Mouse (Mus musculus) hindbrain, postnatal 0 days (tissue): ENCODE results near the gene Pik3ip1. TPM values are rescaled to one million over a fixed set of nuclear protein-coding genes. Genes with fewer than 3 reads are reported as not detected.

Experiments
- ATAC-seq: fragments of 200-750 bp; cut with Nextera tagmentation; 2 replicates; pipeline ENCODE4 v1.8.0; 2017; ENCODE audit warnings: mild to moderate bottlenecking, moderate TSS enrichment, moderate library complexity
- DNase-seq: peaks from one replicate; pipeline ENCODE4 v3.0.0-alpha.2; 2015; ENCODE audit warnings: low spot score
- H3K27ac ChIP-seq: fragments of 300-500 bp; sonication (generic); 2 replicates; pipeline ENCODE4 v1.5.1; 2014; ENCODE audit warnings: mild to moderate bottlenecking
- H3K27me3 ChIP-seq: fragments of 300-500 bp; sonication (generic); 2 replicates; pipeline ENCODE4 v1.6.1; 2014; ENCODE audit warnings: low read length, mixed read lengths; ENCODE audit not compliant: insufficient read depth
- H3K36me3 ChIP-seq: fragments of 300-500 bp; sonication (generic); 2 replicates; pipeline ENCODE4 v1.6.1; 2014; ENCODE audit warnings: low read length, mixed read lengths; ENCODE audit not compliant: insufficient read depth
- H3K4me1 ChIP-seq: fragments of 300-500 bp; sonication (generic); 2 replicates; pipeline ENCODE4 v1.6.1; 2014; ENCODE audit warnings: antibody characterized with exemption, low read length, mixed read lengths; ENCODE audit not compliant: insufficient read depth
- H3K4me2 ChIP-seq: fragments of 300-500 bp; sonication (generic); 2 replicates; pipeline ENCODE4 v1.6.1; 2014; ENCODE audit warnings: low read depth, mild to moderate bottlenecking, low read length, moderate library complexity, mixed read lengths
- H3K4me3 ChIP-seq: fragments of 300-500 bp; sonication (generic); 2 replicates; pipeline ENCODE4 v1.5.1; 2014; ENCODE audit warnings: low read length
- H3K9ac ChIP-seq: fragments of 300-500 bp; sonication (generic); replicated peaks from 2 replicates; pipeline ENCODE4 v1.6.1; 2014; ENCODE audit warnings: mild to moderate bottlenecking, low read length, moderate library complexity, mixed read lengths
- H3K9me3 ChIP-seq: fragments of 300-500 bp; sonication (generic); 2 replicates; pipeline ENCODE4 v1.6.1; 2016; ENCODE audit warnings: low read length, mixed read lengths
- CTCF ChIP-seq: IDR thresholded peaks from 2 replicates; pipeline ENCODE4 v1.5.1; 2016; ENCODE audit warnings: antibody characterized with exemption, control low read depth, low read depth
- WGBS: fragments of 180-500 bp; shearing (Covaris S2); extraction: QIAGEN DNeasy Blood & Tissue Kit; methylation state at CpG from one replicate; pipeline ENCODE4 v1.1.7; 2014; 5-methylcytosine and 5-hydroxymethylcytosine counted together
- polyA plus RNA-seq: library from polyadenylated mRNA; unstranded; fragments of >200 nt; fragmentation: Nextera tagmentation; extraction: Ambion mirVana; gene quantifications from 2 replicates; pipeline ENCODE4 v1.2.1, GENCODE M21; 2015
- total RNA-seq: library from RNA; depleted of rRNA; stranded (reverse); fragments of >200 nt; gene quantifications from 2 replicates; pipeline ENCODE4 v1.2.3, GENCODE M21; 2014; rRNA removed

Pik3ip1 gene
- total RNA-seq = 34.3 and 40.9 TPM in 2 replicates
- 41.6 and 45.4 TPM in 2 replicates for polyA plus RNA-seq

DNA sequence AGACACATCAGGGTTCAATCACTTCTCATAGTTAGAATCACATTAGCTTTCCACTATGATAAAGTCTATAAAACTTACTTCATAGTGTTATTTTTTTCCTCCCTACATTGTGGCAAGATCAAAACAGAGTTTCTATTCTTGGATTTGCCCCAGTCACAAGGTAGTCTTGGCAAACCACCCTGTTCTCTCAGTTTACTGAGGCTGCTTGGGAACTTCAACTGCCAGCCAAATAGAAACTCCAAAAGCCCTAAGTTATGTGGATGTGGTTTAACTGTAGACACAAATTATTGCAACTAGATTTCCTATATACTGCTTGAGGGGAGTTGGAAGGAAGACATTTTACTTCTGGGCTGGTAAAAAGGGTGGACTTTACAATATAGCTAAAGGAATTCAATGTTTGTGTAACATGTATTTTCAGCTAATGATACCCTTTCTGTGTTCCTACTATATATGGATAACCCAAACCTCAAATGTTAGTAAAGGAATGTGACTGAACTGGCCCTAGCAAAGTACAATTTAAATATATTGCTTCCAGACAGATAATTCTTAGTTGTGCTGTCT lies at the start of gene Pik3ip1:
Gene Pik3ip1, plus strand, starts transcription at position 511 of the 561 bp plus-strand sequence.
- TF ChIP-seq CTCF = no peak
- H3K9me3 ChIP-seq = no peaks in the 10 kb centered on the region
- H3K4me2 ChIP-seq = peak within 1 kb of the TSS; percentile 98
- ATAC-seq (no peak), DNase-seq (no peak)
- H3K27me3 ChIP-seq = no peaks in the 10 kb centered on the region
- H3K36me3 ChIP-seq = peaks cover 11% of the 10 kb centered on the region
- peak within 1 kb of the TSS; percentile 82 for H3K9ac ChIP-seq
- peak within 1 kb of the TSS; percentile 92 for H3K27ac ChIP-seq
- 0 out of 2 replicates have a peak, but pooled peaks cover 8% of the 10 kb centered on the region for H3K4me1 ChIP-seq
- H3K4me3 ChIP-seq = peak within 1 kb of the TSS; percentile 63

DNA sequence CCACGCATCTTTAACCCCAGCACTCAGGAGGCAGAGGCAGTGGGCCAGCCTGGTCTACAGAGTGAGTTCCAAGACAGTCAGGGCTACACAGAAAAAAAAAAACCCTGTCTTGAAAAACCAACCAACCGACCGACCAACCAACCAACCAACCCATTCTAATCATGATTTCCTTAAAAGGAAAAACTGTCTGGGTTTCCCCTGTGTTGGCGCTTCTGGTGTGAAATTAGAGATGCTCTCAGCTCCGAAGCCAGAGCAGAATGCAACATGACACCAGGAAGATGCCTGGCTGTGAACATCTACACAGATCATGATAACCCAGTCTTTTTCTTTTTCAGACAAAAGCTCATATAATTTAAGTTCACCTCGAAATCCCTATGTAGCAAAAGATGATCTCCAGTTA lies 47.3 kb upstream of the Pik3ip1 start:
- H3K4me3 ChIP-seq = no peak overlapping the region
- H3K9me3 ChIP-seq = no peaks in the 10 kb centered on the region
- 84% methylated on average over 6 of the region's 6 CpGs for WGBS
- no peaks in the 10 kb centered on the region for H3K36me3 ChIP-seq
- 0 out of 2 replicates have a peak, but pooled peaks cover 6% of the 10 kb centered on the region for H3K4me1 ChIP-seq
- no peak overlapping the region for H3K27ac ChIP-seq
- DNase-seq (no peak), ATAC-seq (no peak)
- H3K27me3 ChIP-seq = no peaks in the 10 kb centered on the region
- H3K4me2 ChIP-seq = no peak overlapping the region
- no peak for TF ChIP-seq CTCF
- no peak overlapping the region for H3K9ac ChIP-seq

- Histone ChIP-seq H3K9ac (no peak overlapping the region), H3K4me2 (no peak overlapping the region), H3K4me3 (no peak overlapping the region), H3K9me3 (no peaks in the 10 kb centered on the region), H3K36me3 (no peaks in the 10 kb centered on the region), H3K27ac (no peak overlapping the region), H3K27me3 (no peaks in the 10 kb centered on the region), H3K4me1 (0 out of 2 replicates have a peak, but pooled peaks cover 11% of the 10 kb centered on the region)
- ATAC-seq (no peak), DNase-seq (no peak)
- 91% methylated on average over 6 of the region's 6 CpGs for WGBS
- no peak for TF ChIP-seq CTCF
These were observed 46.6 kb upstream of the Pik3ip1 start for GRCm38 (mm10) chr11:3283645-3284044.

DNA sequence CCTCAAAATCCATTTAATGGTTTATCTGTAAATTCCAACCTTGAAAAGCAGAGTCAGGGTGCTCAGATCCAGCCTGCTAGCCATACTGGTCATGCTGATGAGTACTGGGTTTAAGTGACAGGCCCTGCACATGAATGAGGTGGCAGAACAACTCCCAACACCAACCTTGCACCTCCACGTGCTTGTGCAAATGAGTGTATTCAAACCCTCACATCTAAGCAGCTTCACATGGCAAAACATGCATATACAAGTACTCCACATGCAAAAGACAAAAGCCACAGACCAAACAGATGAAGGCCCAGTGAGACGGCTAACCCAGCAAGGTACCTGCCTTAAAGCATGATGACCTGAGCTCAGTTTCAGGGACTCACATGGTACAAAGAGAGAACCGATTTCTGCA lies 44.3 kb upstream of the Pik3ip1 start:
- Histone ChIP-seq H3K4me1 (0 out of 2 replicates have a peak, but pooled peaks cover 11% of the 10 kb centered on the region), H3K4me2 (no peak overlapping the region), H3K9ac (no peak overlapping the region), H3K27me3 (no peaks in the 10 kb centered on the region), H3K36me3 (no peaks in the 10 kb centered on the region), H3K4me3 (no peak overlapping the region), H3K27ac (no peak overlapping the region), H3K9me3 (no peaks in the 10 kb centered on the region)
- 89% methylated on average over 3 of the region's 3 CpGs for WGBS
- no peak for TF ChIP-seq CTCF
- ATAC-seq (no peak), DNase-seq (no peak)

DNA sequence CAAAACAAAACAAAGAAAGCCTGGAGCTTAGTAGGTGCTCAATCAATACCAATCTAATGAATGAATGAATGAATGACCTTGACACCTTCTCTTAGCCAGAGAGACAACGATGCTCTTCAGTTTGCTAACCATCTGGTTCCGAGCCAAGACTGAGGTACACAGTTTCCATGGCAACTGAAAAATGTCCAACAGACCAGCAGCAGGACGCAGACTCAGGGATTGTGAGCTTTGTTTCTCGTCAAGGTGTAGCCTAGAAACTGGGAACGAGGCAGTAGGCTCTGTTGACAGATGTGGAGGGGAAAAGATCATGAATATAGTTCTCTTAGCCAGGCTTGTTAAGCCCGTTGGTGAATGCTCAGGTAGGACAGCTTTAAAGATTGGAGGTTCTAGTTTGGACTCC lies 43.1 kb upstream of the Pik3ip1 start:
- no peaks in the 10 kb centered on the region for H3K36me3 ChIP-seq
- H3K27ac ChIP-seq = peak overlapping the region; percentile 100; the same call in 1 of the 2 replicates
- peak; percentile 82 for DNase-seq
- H3K4me3 ChIP-seq = no peak overlapping the region
- H3K4me2 ChIP-seq = no peak overlapping the region
- WGBS = 18% methylated on average over 6 of the region's 6 CpGs
- H3K9me3 ChIP-seq = no peaks in the 10 kb centered on the region
- H3K27me3 ChIP-seq = no peaks in the 10 kb centered on the region
- H3K4me1 ChIP-seq = 0 out of 2 replicates have a peak, but pooled peaks cover 11% of the 10 kb centered on the region
- H3K9ac ChIP-seq = no peak overlapping the region
- no peak for TF ChIP-seq CTCF
- ATAC-seq = no peak

DNA sequence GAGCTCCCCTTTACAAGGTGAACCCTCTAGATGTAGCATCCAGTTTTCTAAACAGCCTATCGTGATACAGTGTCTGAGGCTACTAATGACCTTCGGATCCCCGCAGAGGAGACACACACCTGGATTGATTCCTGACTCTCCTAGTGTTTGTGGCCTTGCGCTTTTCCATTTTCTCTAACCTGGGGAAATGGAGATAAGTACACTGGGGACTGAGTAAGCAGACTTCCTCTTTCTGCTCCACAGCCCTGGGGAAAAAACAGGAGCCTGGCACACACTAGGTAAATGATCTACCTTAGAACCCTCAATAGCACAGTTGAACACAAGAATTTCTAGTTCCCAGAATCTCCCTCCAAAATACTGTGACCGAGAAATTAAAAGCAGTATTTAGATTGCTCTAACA lies 42.3 kb upstream of the Pik3ip1 start:
- peak overlapping the region; percentile 98 for H3K4me2 ChIP-seq
- peak overlapping the region; percentile 74; the same call in 1 of the 2 replicates for H3K4me3 ChIP-seq

More for the DNA sequence above, 42.3 kb upstream of the Pik3ip1 start:
- Histone ChIP-seq H3K4me1 (peaks cover 17% of the 10 kb centered on the region; the same call in 1 of the 2 replicates), H3K27me3 (no peaks in the 10 kb centered on the region), H3K27ac (peak overlapping the region; percentile 100; the same call in 1 of the 2 replicates), H3K36me3 (no peaks in the 10 kb centered on the region), H3K9ac (0 out of 2 replicates have a peak overlapping the region, but pooled peaks have one; percentile 15), H3K9me3 (no peaks in the 10 kb centered on the region)
- no peak for TF ChIP-seq CTCF
- no peak for ATAC-seq
- 65% methylated on average over 5 of the region's 5 CpGs for WGBS
- no peak for DNase-seq
